Mouse (Mus musculus): Measurements from ENCODE around the gene Intu. TPM values are rescaled to one million over a fixed set of nuclear protein-coding genes. Genes with fewer than 3 reads are reported as not detected.
A peak's percentile ranks its signal among the peaks of the same experiment; 100 is the strongest.

The Intu gene
- polyA plus RNA-seq, 1 experiment from 2014 or later = 7.2 TPM

- WGBS = 69% methylated on average over 2 of the region's 2 CpGs
- no peaks in the 10 kb centered on the region for H3K4me1 ChIP-seq
- no peak overlapping the region for H3K9ac ChIP-seq
- no peak overlapping the region for H3K4me2 ChIP-seq
- no peak overlapping the region for H3K4me3 ChIP-seq (replicated peaks)
- no peaks in the 10 kb centered on the region for H3K9me3 ChIP-seq
- no peak overlapping the region for H3K27ac ChIP-seq
- ATAC-seq (ENCODE audit: low FRiP score) = no peak
- no peaks in the 10 kb centered on the region for H3K27me3 ChIP-seq
- peaks cover 21% of the 10 kb centered on the region for H3K36me3 ChIP-seq (replicated peaks)
Measured at GRCm38 (mm10) chr3:40694438-40694837, 163.4 kb downstream of the Intu start.

GRCm38 (mm10) chr3:40695162-40695561 lies 164.1 kb downstream of the Intu start:
- no peak overlapping the region for H3K4me3 ChIP-seq (replicated peaks)
- no peak overlapping the region for H3K9ac ChIP-seq
- no peaks in the 10 kb centered on the region for H3K4me1 ChIP-seq
- WGBS = 95% methylated on average over 2 of the region's 2 CpGs
- no peaks in the 10 kb centered on the region for H3K27me3 ChIP-seq
- H3K4me2 ChIP-seq = no peak overlapping the region
- no peak overlapping the region for H3K27ac ChIP-seq
- H3K36me3 ChIP-seq (replicated peaks) = peaks cover 21% of the 10 kb centered on the region
- no peak for ATAC-seq (ENCODE audit: low FRiP score)
- H3K9me3 ChIP-seq = no peaks in the 10 kb centered on the region

GRCm38 (mm10) chr3:40698834-40699233 lies 167.7 kb downstream of the Intu start:
- Histone ChIP-seq H3K36me3 (replicated peaks) (peaks cover 19% of the 10 kb centered on the region), H3K4me1 (no peaks in the 10 kb centered on the region), H3K27ac (no peak overlapping the region), H3K27me3 (no peaks in the 10 kb centered on the region), H3K4me2 (no peak overlapping the region), H3K4me3 (replicated peaks) (no peak overlapping the region), H3K9ac (no peak overlapping the region), H3K9me3 (no peaks in the 10 kb centered on the region)
- ATAC-seq (ENCODE audit: low FRiP score) = no peak
- 93% methylated on average over 3 of the region's 3 CpGs for whole genome bisulfite sequencing

DNA sequence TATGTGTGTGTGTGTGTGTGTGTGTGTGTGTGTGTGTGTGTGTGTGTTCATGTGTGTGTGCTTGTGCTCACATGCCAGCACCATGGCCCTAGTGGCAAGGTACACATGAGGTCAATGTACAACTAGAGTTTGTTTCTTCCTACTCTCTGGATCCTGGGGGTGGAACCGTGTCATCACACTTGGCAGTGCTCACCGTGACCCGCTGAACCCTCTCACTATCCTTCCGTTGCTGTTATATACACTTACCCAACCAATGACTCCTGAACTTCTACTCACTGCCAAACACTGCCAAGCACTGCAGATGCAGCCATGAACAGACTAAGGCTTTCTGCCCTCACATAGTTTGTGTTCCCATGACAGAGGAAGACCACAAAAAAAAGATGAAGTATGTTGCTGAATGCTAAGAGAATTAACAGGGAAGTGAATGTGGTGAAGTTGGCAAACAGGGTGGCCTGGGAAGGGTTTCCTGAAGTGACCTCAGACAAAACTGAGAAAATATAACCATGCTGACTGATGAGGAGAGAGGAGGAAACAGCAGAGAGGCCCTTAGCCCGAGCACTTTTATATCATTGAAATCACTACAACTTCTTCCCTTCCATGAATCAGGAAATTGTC lies 173.8 kb downstream of the Intu start:
- H3K4me1 ChIP-seq = no peaks in the 10 kb centered on the region
- no peak overlapping the region for H3K4me3 ChIP-seq (replicated peaks)
- no peak for ATAC-seq (ENCODE audit: low FRiP score)
- H3K27ac ChIP-seq = no peak overlapping the region
- peaks cover 3% of the 10 kb centered on the region; the same call in 1 of the 2 replicates for H3K36me3 ChIP-seq (replicated peaks)
- WGBS = 94% methylated on average over 5 of the region's 5 CpGs
- H3K27me3 ChIP-seq = no peaks in the 10 kb centered on the region
- H3K4me2 ChIP-seq = no peak overlapping the region
- H3K9me3 ChIP-seq = peaks cover 8% of the 10 kb centered on the region
- no peak overlapping the region for H3K9ac ChIP-seq

DNA sequence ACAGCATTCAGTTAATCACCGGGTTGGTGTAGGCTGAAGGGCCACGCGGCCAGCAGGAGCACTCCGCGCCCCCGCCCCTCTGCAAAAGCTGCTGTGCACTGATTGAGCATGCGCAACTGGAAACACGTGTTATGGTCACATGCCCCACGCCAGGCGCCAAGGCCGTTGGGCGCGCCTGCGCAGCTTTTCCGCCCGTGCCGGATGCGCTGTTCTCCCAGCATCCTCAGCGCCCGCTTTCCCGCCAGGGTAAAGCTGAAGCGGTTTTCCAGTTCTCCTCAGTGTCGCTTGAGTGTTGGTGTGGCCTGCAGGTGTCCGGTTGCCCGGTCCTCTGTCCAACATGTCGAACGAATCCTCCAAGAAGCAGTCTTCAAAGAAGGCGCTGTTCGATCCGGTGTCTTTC lies 177.6 kb downstream of the Intu start, which contains the start of gene Slc25a31:
Gene Slc25a31, plus strand, starts transcription at position 201 of the 400 bp plus-strand sequence.
- Histone ChIP-seq H3K27ac (no peak within 1 kb of the TSS), H3K27me3 (no peaks in the 10 kb centered on the region), H3K36me3 (replicated peaks) (0 out of 2 replicates have a peak, but pooled peaks cover 3% of the 10 kb centered on the region), H3K4me3 (replicated peaks) (no peak within 1 kb of the TSS), H3K9ac (no peak within 1 kb of the TSS), H3K9me3 (peaks cover 8% of the 10 kb centered on the region), H3K4me2 (no peak within 1 kb of the TSS), H3K4me1 (no peaks in the 10 kb centered on the region)
- no peak for ATAC-seq (ENCODE audit: low FRiP score)
- WGBS = 91% methylated on average over 30 of the region's 30 CpGs

GRCm38 (mm10) chr3:40716056-40716455 lies 185.0 kb downstream of the Intu start:
- no peak overlapping the region for H3K4me2 ChIP-seq
- 50% methylated on average over 1 of the region's 1 CpGs for WGBS
- no peaks in the 10 kb centered on the region for H3K4me1 ChIP-seq
- H3K27ac ChIP-seq = no peak overlapping the region
- no peaks in the 10 kb centered on the region for H3K9me3 ChIP-seq
- no peaks in the 10 kb centered on the region for H3K27me3 ChIP-seq
- H3K9ac ChIP-seq = no peak overlapping the region
- no peaks in the 10 kb centered on the region for H3K36me3 ChIP-seq (replicated peaks)
- no peak for ATAC-seq (ENCODE audit: low FRiP score)
- H3K4me3 ChIP-seq (replicated peaks) = no peak overlapping the region

DNA sequence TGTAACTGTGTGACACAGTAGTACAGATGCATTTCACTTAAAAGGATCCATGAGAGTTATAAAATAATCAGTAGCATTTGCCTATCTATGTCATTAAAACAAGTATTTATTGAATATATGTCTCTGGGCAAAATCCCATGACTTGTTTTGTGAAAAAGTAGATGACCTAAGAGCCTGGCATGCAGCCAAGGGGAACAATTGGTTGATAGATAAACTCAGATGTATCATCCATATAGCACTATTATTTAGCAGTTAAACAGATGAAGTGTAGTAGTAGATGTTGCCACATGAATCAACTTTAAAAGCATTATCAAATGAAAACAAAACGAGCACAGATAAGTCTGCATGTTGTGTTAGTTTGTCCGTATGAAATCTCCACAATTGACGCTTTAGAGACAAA lies 187.9 kb downstream of the Intu start:
- H3K4me1 ChIP-seq = no peaks in the 10 kb centered on the region
- no peaks in the 10 kb centered on the region for H3K9me3 ChIP-seq
- no peaks in the 10 kb centered on the region for H3K36me3 ChIP-seq (replicated peaks)
- H3K4me2 ChIP-seq = no peak overlapping the region
- no peak overlapping the region for H3K4me3 ChIP-seq (replicated peaks)
- WGBS = 89% methylated on average over 3 of the region's 3 CpGs
- H3K27ac ChIP-seq = no peak overlapping the region
- ATAC-seq (ENCODE audit: low FRiP score) = no peak
- H3K9ac ChIP-seq = no peak overlapping the region
- no peaks in the 10 kb centered on the region for H3K27me3 ChIP-seq

DNA sequence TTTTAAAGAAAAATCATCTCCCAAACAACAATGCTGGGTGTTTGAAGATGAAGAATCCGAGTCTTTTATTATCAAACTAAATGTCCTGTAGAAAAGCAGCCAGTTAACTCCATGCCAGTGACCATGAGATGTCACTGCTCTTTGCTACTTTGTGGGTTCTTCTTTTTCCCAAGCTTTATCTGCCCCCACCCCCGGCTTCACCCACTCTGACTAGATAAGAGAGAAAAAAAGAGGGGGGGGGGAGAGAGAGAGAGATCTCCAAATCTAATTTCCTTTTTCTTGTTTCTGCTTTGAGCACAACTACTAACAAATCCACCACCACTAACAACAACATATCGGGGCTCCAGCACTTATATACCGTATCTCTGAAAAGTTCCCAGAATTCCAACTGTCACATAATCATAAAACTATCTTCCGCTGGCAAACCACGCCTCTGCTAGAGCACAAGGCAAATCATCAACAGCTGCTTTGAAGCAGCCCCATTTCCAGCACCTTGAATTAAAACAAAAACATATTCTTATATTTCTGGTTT lies 207.4 kb downstream of the Intu start:
- Histone ChIP-seq H3K9me3 (no peaks in the 10 kb centered on the region), H3K27me3 (no peaks in the 10 kb centered on the region), H3K4me1 (no peaks in the 10 kb centered on the region), H3K4me2 (no peak overlapping the region), H3K27ac (no peak overlapping the region), H3K4me3 (replicated peaks) (no peak overlapping the region), H3K36me3 (replicated peaks) (no peaks in the 10 kb centered on the region), H3K9ac (no peak overlapping the region)
- no peak for ATAC-seq (ENCODE audit: low FRiP score)
- 86% methylated on average over 6 of the region's 6 CpGs for WGBS

- 16% methylated on average over 16 of the region's 16 CpGs for WGBS
- H3K9ac ChIP-seq = peak within 1 kb of the TSS; percentile 88
- no peak for ATAC-seq (ENCODE audit: low FRiP score)
Measured at GRCm38 (mm10) chr3:40744024-40744835, 213.1 kb downstream of the Intu start, which contains the start of gene Hspa4l. Hspa4l (plus strand) TSS chr3:40744495.

GRCm38 (mm10) chr3:40744836-40745660 lies 214.0 kb downstream of the Intu start:
- 0% methylated on average over 53 of the region's 93 CpGs for WGBS
- Histone ChIP-seq H3K27ac (peak overlapping the region; percentile 97), H3K9ac (peak overlapping the region; percentile 88), H3K9me3 (no peaks in the 10 kb centered on the region), H3K4me2 (peak overlapping the region; percentile 83), H3K36me3 (replicated peaks) (no peaks in the 10 kb centered on the region), H3K4me3 (replicated peaks) (peak overlapping the region; percentile 83), H3K27me3 (no peaks in the 10 kb centered on the region), H3K4me1 (peaks cover 17% of the 10 kb centered on the region)
- peak; percentile 96 for ATAC-seq (ENCODE audit: low FRiP score)

More at GRCm38 (mm10) chr3:40744024-40744835, 213.1 kb downstream of the Intu start, which contains the start of gene Hspa4l:
- H3K4me2 ChIP-seq = peak within 1 kb of the TSS; percentile 83
- H3K4me3 ChIP-seq (replicated peaks) = peak within 1 kb of the TSS; percentile 83
- H3K27me3 ChIP-seq = no peaks in the 10 kb centered on the region
- peaks cover 17% of the 10 kb centered on the region for H3K4me1 ChIP-seq
- no peaks in the 10 kb centered on the region for H3K36me3 ChIP-seq (replicated peaks)
- no peaks in the 10 kb centered on the region for H3K9me3 ChIP-seq
- peak within 1 kb of the TSS; percentile 97 for H3K27ac ChIP-seq

DNA sequence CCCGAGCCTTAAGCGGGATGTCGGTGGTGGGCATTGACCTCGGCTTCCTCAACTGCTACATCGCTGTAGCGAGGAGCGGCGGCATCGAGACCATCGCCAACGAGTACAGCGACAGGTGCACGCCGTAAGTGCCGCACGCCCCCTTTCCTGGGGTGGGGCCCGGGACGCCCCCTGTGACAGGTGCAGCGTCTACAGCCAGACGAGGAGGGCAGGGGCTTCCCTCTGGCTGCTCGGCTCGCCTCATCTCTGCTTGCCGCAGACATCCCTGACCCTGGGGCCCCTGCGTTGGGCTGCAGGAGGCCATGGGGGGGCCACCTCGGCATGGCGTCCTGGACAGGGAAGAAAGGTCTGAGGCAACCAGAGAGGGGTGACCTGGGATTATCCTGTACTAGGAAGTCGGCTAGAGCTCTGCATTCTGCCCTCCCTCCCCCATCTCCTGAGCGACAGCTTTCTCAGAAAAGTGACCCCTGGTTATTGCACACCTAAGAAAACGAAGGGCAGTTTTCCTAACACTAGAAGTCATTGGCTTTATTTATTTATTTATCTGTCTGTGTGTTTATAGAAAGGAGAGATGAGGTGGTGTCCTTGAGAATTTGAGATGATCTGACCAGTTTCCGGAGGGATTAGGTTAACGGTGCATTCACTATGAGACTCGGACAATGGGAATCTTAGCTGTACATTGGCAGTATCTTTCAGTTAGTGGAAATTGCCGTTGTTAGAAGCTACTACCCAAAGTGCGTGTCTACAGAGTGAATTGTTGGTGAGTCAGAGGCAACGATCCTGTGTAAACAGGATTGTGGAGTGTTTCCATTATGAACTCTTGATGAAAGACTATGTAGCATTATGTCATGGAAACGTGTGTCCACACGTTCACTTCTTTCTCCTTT lies 214.8 kb downstream of the Intu start:
- H3K27ac ChIP-seq = peak overlapping the region; percentile 97
- H3K4me2 ChIP-seq = peak overlapping the region; percentile 83
- H3K4me3 ChIP-seq (replicated peaks) = peak overlapping the region; percentile 83
- H3K4me1 ChIP-seq = peaks cover 17% of the 10 kb centered on the region
- no peak; the same call in 1 of the 2 replicates for ATAC-seq (ENCODE audit: low FRiP score)
- peak overlapping the region; percentile 88 for H3K9ac ChIP-seq
- H3K9me3 ChIP-seq = no peaks in the 10 kb centered on the region
- no peaks in the 10 kb centered on the region for H3K36me3 ChIP-seq (replicated peaks)
- WGBS = under 1% methylated on average over 37 of the region's 37 CpGs
- no peaks in the 10 kb centered on the region for H3K27me3 ChIP-seq
